Mouse (Mus musculus) adrenal gland, postnatal 4 days (tissue): ENCODE data around the gene Celf2. TPM values are rescaled to one million over a fixed set of nuclear protein-coding genes. Genes with fewer than 3 reads are reported as not detected.
A peak's percentile ranks its signal among the peaks of the same experiment; 100 is the strongest.

Experiments
- DNase-seq, 2 experiments: peaks; one replicate each; pipeline ENCODE4 v3.0.0; 2021 to 2022; ENCODE audit warnings: low spot score in 2 of 2, mixed read lengths in 2 of 2
- total RNA-seq, 2 experiments: library from RNA; stranded (reverse); gene quantifications; 2 replicates each; pipeline ENCODE4 v1.2.3; 2021

Celf2 gene
- total RNA-seq, 2 experiments from 2014 or later = 50.7 to 51.7 TPM

- DNase-seq = no peak
Measured at GRCm38 (mm10) chr2:6786494-6787144, 722.7 kb downstream of the Celf2 start.

- DNase-seq = no peak
Measured at GRCm38 (mm10) chr2:6770214-6770613, 739.1 kb downstream of the Celf2 start.

GRCm38 (mm10) chr2:6762381-6762780, 747.0 kb downstream of the Celf2 start:
- DNase-seq = no peak

- DNase-seq = no peak
Measured at GRCm38 (mm10) chr2:6743173-6743572, 766.2 kb downstream of the Celf2 start.

- DNase-seq = no peak
Measured at GRCm38 (mm10) chr2:6739998-6740668, 769.2 kb downstream of the Celf2 start.

GRCm38 (mm10) chr2:6732026-6732425, 777.3 kb downstream of the Celf2 start:
- DNase-seq = no peak

- DNase-seq = no peak
Measured at GRCm38 (mm10) chr2:6730860-6731259, 778.5 kb downstream of the Celf2 start.

- no peak for DNase-seq
Measured at GRCm38 (mm10) chr2:6729984-6730383, 779.4 kb downstream of the Celf2 start.

GRCm38 (mm10) chr2:6728840-6729252, 780.5 kb downstream of the Celf2 start:
- DNase-seq = peak in 1 of 2 experiments; percentile 3

GRCm38 (mm10) chr2:6727366-6727765, 782.0 kb downstream of the Celf2 start:
- DNase-seq = no peak

GRCm38 (mm10) chr2:6726071-6726470, 783.3 kb downstream of the Celf2 start:
- DNase-seq = peak; percentile 3 to 4

GRCm38 (mm10) chr2:6723602-6724001, 785.8 kb downstream of the Celf2 start:
- no peak for DNase-seq

GRCm38 (mm10) chr2:6721460-6722401, 787.6 kb downstream of the Celf2 start:
- DNase-seq = no peak

GRCm38 (mm10) chr2:6720753-6721459, 788.5 kb downstream of the Celf2 start:
- no peak for DNase-seq

- DNase-seq = no peak
Measured at GRCm38 (mm10) chr2:6718864-6719263, 790.5 kb downstream of the Celf2 start.

- no peak for DNase-seq
Measured at GRCm38 (mm10) chr2:6717953-6718352, 791.4 kb downstream of the Celf2 start.

- DNase-seq = no peak
Measured at GRCm38 (mm10) chr2:6715562-6715961, 793.8 kb downstream of the Celf2 start.

- no peak for DNase-seq
Measured at GRCm38 (mm10) chr2:6713529-6713928, 795.8 kb downstream of the Celf2 start.

- DNase-seq = no peak
Measured at GRCm38 (mm10) chr2:6710687-6711430, 798.5 kb downstream of the Celf2 start.

- DNase-seq = no peak
Measured at GRCm38 (mm10) chr2:6707959-6708519, 801.3 kb downstream of the Celf2 start.
